Mouse (Mus musculus) mouse trophoblast stem cell (cell line): ENCODE data around the gene Tln2.

Experiments
- in situ Hi-C, 2 experiments: fragments of 300-500 bp; cut with MseI, MboI; formaldehyde crosslinking; loops; 2 replicates in 1 of 2; 3 replicates in 1 of 2; pipeline ENCODE4 v1.15.1; 2025

Gene Tln2

DNA sequence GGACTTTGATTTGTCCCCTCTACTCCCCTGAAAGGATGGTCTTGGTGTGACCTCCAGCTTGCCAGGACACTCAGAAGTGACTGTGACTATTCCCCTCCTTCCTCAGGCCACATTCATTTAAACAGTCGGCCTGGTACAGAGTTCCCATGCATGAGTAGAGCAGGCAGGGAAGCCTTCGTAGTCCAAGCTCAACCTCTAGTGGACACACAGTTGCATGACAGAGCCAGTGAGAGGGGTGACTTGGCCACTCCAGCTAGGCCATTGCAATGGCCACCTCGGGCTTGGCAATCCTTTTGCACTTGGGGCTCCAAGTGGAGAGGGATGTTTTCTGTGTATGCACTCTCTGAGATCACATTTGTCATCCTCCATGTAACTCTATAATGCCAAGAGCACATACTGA, 285.2 kb downstream of the Tln2 start:
- in situ Hi-C loops = no loop called here

DNA sequence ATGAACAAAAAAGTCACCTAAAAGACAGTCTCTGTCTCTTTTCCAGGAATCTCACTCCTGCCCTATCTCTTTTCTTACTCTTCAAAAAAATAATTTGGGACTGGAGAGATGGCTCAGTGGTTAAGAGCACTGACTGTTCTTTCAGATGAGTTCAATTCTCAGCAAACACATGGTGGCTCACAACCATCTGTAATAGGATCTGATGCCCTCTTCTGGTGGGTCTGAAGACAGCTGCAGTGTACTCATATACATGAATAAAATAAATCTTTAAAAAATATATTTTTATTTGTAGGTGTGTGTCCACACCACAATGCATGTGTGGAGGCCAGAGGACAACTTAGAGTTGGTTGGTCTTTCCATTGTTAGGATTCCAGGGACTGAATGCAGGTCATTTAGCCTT, 286.1 kb downstream of the Tln2 start:
- in situ Hi-C loops = no loop called here

DNA sequence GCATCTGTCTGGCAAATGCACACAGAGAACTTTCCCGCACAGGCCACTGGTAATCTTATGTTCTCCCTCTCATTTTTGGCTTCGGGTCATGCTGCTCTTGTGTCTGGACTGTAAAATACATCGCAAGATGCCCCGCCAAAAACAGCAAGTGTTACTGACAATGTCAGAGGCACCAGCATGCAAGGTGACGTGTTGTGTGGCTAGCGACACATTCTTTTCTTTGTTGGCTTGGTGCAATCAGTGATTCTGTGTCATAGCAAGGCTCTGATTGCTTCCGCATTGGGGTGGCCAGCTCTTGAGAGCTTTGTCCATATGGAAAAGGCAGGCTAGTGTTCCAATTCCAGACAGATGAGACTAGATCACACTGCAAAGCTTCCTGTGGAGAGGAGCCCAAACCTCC, 288.8 kb downstream of the Tln2 start:
- in situ Hi-C loops = no loop called here

DNA sequence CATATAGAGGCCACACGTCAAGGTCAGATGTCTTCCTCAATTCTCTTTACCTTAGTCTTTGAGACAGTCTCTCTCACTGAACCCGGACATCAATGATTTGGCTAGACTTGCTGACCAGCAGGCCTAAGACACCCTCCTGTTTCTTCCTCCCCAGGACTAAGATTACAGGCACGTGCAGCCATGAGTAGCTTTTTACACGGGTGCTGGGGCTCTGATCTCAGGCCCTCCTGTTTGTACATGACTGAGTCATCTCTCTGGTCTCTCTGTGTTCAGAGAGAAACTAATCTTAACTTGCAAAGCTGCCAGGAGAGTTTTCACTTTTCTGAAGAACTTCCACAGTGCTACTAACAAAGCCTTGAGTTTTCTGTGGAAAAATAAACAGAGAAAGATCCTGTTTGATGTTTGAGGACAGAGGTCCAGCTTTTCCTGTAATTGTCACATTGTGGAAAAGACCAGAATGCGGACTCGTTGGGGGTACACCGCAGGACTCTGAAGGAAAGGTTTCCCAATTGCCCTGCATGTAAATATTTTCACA, 289.4 kb downstream of the Tln2 start:
- in situ Hi-C loops = no loop called here

DNA sequence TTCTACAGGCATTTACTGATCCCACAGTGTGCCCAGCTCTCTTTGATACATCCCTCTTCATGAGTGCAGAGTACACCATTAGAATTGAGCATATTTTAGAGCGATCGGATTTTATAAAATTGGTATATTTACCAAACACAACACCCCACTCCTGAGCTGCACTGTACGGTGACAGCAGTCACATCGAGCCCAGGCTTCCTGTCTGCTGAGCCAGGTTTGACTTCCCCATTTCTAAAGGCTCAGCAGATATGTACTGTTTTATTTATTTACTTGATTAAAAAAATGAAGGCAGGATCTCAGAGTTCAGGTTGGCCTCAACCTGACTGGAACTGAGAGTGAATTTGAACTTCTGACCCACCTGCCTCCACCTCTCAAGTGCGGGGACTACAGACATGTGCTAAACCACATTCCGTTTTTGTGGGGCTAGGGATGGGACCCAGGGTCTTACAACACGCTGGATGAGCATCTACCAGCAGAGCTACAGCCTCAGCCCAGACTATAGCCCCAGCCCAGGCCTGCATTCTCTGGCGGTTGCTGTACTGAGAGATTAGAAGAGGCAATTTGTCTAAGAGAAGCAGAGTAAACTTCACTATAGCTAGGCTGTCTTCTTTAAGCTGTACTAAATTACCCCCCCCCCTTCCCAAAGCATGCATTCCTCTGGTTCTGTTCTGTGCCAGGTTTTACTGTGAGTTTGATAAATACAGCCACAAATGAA, 292.1 kb downstream of the Tln2 start:
- in situ Hi-C loops = no loop called here

DNA sequence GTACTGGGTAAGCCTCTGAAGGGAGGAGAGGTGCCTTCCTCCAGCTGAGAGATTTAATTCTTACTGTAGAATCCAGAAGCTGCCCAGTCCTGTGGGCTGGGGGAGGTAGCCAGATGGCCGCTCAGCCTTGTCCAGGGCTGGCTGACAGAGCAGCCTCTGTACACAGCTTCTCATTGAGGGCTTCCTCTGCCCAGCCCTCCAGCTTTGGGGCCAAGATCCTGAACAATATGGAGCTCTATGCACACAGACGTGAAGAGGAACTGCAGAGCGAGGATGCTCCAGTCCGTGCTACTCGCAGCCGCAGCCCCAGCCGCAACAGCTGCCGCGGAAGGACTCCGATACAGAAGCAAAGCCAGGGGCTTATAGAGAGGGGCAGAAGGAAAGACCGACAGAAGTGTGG, 294.0 kb downstream of the Tln2 start:
- in situ Hi-C loops = no loop called here

DNA sequence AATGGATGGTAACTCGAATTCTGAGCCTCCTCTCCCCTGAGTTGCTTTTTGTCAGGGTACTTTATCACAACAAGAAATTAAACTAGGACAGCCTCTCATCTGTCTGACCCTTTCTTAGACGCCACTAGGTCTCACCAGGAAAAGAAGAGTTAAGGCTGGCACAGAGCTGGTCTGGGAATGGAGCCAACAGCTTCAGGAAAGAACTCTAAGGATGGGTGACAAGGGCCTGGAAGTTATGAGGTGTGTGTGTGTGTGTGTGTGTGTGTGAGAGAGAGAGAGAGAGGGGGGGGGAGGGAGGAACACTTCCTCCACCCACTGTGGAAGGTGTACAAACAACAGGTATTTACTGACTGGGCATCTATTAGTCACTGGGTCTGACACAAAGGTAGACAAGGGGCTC, 294.6 kb downstream of the Tln2 start:
- in situ Hi-C loops = no loop called here

DNA sequence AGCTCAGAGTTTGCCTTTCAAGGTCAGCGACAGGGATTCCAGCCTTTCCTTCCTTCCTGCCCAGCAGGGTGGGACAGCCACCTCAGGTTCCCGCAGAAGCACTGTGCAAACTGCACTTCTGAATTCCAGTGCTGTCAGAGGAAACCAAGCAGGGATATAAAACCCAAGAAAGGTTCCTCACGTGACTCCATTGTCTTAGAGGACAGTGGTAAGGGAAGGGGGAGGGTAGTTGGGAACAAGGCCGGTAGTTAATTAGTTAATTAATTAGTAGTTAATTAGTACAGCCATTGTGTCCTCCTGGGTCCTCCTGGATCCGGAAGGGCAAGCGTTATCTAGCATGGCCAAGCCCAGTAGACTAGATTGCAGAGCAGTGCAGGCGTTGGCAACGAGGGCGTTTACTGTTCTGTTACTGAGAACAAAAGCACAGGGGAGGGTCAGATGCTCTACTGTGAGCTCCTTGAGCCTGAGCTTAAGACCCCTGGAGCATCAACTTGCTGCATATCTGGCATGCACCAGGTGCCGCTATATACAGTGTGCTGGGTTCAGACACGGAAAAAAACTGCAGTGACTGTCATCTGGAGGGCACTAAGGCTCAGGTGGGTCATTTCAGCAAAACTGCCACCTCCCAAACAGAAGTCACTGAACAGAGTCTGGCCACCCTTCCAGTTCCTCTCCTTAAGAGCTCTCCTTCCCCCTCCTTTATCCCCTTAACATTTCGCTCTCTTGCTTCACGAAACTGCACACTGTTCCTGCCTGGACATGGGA, 298.5 kb downstream of the Tln2 start:
- in situ Hi-C loops = no loop called here

DNA sequence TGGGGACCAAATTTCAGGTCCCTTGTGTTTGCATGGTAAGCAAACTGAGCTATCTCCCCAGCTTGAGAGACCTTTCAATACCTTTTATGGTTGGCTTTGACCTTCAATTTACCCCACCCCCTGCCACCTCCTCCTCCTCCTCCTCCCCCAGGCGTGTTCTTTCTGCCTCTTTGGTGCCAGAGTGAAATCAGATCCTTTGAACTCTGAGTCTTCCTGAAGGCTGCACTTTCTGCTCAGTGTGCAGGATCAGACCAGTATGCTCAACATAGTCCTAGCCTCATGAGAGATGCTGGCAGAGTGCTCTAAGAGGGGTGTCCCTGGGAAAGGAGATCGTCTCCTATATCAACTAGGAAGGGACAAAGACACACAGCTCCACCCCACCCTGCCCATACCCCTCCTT, 309.4 kb downstream of the Tln2 start:
- in situ Hi-C loops = no loop called here

DNA sequence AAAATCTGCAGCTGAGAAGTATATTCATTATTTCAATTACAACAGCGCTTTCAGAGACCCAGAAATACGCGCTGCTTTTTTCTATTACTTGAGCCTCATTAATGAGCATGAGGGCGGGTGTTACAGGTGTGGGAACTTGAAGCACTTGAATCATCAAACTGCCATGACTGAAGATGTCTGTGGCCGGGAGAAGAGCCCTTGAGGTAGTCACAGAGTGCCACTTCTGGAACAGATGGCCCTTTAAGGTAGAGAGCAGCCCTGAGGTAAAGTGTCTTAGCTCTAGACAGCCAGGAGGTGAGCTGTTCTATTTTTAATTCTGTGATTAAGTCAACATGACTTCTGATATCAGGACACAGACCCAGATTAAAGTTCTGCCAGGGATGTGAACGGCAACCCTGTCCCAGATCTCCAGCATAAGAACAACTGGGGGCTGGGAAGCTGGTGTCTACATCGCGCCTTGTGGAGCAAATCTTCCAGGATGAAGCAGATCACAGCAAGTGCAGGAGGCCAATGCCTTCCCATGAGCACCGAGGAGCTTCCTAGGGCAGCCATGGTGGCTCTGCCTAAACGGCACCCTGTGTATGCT, 312.0 kb downstream of the Tln2 start:
- in situ Hi-C loops = no loop called here

DNA sequence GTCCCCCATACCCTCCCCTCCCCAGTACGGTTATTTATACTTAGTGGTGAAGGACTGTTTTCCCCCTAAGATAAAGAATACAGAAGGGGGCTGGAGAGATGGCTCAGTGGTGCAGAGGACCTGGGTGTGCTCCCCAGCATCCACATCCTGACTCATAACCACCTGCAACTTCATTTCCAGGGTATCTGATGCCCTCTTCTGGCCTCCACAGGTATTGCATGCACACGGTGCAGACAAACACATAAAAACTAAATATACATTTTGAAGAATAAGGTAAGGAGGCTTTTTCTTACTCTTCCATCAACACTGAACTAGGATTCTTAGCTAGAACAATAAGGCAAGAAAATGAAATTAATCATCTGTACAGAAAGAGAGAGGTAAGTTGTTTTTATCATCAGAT, 314.2 kb downstream of the Tln2 start:
- in situ Hi-C loops = no loop called here

DNA sequence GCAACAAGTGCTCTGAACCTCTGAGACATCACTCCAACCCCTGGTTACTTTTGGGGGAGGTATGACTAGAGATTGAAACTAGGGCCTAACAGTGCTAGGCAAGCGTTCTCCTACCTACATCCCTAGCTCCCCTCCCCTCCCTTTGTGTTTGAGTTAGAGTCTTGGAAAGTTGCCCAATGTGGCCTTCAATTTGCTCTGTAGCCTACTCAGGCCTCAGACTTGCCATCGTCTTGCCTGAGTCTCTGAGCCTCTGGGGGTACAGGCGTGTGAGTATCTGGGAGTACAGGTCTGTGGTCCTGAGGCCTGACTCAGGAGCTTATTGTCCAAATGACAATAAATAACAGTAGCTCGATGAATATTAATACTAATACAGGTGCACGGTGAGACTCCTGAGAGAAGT, 317.8 kb downstream of the Tln2 start:
- in situ Hi-C loops = no loop called here

DNA sequence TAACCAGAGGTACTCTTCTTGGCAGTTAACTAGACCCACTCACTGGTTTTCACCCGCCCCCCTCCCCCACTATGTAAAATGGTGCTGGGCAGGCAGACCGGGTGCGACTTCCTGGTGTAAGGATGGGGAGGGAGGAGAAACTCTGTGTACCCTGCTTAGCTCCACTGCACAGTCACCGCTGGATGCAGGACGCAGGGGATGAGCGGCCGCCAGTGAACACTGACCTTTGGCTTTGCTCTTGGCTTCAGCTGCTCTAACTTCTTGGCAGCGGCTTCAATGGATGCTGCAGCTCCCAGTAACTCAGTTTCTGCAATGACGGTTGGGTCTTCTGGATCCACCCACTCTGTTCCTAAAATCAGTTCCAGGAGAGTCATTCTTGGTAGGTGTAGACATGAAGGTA, 319.0 kb downstream of the Tln2 start:
- in situ Hi-C loops = no loop called here

DNA sequence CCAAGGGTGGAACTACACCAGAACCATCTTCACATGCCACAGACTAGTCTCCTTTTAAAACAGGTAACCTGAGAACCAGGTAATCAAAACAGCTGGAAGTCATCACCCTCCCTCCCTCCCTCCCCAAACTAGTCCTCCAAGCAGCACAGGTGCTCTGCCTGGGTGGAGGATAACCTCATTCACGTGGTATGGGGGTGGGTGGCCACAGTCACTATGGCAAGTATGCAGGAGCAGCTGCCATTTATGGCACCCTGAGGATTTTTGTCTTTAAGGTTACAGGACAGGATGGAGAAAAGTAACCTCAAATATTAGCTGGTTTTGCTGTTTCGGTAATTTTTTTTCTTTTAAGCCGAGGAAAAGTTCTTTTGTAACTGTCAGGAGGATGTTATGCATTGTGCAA, 322.5 kb downstream of the Tln2 start:
- in situ Hi-C loops = no loop called here

DNA sequence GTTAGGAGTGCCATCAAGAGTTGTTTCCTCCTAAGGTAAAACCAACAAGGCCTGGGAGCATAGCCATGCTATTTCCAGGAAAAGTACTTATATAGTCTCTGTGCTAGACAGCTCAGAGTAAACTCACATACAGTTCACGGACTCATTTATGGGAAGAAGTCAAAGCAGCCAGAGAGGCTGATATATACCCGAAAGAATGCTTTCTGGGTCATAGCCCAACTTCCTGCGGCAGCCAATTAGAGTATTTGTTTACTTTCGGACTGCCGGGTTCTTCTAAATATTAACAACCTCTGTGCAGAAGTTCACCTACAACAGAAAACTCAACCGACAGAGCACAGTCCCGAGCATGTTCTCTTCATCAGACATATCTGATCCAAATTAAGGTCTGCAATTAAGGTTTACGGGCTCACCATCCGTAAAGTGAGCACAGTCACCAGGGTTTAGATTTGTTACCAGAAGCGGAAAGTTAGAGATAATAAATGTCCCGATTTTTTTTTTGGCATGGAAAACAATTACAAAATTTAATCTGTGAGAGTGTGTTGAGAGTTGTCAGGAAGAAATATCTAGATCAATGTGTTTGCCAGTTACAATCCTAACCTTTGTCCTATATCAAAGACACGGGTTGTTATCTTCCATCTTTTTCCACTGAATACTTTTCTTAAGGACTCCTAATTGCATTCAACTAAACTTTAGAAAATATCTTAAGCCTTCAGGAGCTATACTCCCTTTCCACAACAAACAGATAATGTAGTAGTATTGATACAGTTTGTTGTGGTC, 323.9 kb downstream of the Tln2 start:
- in situ Hi-C loops = no loop called here

DNA sequence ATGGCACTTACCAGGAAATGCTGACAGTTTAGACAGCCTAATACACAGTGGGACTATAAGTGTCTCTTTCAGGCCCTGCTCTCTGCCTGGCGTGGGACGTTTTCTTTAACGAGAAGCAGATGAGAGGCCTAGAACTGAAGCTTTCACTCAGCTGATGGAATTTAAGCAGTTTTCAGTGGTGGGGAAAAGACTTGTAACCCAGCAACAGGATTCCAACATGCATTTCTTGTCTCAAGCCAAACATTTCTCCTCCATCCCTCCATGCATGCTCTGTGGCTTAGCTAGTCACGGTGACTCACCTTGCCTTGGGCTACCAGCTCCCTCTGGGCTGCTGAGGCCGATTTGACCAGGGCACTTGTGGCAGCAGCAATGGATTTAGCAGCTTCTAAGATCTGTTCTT, 330.5 kb downstream of the Tln2 start:
- in situ Hi-C loops = no loop called here

DNA sequence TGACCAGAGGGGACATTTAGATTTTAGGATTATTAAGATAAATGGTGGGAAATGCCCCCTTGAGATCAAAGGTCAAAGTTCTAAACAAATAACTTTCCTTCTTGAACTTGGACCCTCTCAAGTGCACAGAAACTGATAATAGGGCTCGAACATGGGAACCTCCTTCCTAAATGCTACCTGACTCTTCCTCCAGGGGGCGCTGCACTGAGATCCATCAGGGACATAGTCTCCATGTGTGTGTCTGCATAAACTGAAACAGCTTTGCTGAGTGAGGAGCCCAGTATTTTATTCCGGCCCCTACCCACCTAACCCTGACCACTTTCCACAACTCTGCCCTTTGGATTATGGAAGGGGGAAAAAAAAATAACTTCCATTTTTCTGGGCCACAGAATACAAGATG, 339.1 kb downstream of the Tln2 start:
- in situ Hi-C loops = no loop called here

DNA sequence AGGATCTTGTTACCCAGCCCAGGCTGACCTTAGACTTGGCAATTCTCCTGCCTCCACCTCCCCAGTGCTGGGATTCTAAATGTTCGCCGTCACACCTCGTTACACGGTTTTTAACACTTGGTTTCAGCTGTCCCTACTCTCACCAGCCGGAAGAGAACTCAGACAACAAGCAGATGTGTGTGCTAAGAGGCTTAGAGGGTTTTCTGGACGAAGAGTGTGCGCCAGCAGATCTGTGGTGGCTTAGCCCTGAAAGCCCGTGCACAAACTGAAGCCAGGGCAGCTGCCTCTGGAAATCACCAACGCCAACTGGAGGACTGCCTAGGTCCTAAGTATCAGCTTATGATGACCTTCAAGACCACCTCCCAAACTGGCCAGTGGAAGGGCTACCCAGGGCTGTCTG, 341.5 kb downstream of the Tln2 start:
- in situ Hi-C loops = no loop called here

DNA sequence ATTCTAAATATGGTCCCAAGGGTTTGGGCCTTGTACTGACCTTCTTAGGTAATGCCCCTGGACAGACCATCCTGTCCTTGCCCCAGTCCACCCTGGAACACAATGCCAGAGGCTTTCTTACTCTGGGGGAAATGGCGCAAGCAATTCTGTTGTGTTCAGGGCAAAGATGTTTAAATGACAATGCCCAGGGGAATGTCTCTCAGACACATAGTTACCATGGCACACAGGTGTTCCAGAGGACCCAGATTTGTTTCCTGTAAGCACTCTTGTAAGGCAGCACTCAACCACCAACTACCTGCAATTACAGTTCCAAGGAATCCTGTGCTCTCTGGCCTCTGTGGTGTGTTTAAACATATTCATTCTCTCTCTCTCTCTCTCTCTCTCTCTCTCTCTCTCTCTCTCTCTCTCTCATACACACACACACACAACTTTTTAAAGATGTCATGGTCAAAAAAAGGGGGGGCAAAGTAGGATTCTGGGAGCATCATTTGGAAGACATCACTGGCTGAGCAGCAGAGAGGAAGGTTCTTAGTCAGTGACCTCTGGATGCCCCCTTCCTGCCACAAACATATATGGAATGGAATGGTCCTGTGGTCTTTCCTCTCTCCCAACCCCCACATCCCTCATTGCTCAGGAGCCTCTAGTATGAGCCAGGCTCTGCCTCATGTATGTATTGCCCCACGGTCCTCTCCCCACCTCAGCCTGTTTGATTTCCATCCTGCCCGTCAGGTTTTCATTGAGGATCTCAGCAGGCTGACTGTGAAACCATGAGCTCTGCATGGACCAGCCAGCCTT, 345.1 kb downstream of the Tln2 start:
- in situ Hi-C loops = loop anchor here in 1 of 2 experiments (5.0 kb wide), 1 partner anchor 172 kb away; no protein-coding TSS in a partner anchor

DNA sequence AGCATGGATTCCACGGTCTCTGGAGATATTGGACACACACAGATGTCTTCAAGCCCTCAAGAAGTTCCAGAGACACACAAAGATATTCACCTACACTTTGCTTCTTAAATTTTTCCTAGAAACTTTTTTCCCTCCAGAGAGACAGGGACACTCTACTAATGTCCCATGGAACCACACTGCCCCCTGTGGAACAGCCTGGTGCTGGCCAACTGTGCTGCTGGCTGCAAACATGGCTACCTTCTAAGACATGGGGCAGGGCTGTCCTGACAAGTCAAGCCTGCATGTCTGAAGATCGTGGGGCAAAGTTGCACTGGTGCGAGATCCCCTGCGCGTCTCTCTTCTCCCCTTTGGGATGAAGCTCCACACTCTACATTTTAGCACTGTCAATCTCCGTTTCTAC, 346.2 kb downstream of the Tln2 start:
- in situ Hi-C loops = loop anchor here in 1 of 2 experiments (5.0 kb wide), 1 partner anchor 171 kb away; no protein-coding TSS in a partner anchor

DNA sequence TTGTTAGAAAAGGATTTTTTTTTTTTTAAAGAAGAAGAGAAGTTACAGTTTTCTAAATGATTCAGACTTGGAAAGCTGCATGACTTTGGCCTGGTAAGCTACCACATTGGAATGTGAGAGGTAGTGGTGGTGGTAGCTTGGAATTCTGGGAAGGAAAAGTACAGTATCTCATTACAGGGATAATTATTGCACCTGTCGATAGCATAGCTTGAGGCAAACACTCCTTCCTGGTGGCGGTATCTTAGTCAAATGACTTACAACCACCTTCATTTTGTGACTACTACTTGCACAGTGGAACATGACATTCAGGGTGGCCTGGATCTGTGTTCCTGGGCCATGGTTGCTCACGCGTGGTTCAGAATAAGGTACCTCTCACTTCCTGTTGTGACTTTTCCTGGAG, 348.3 kb downstream of the Tln2 start:
- in situ Hi-C loops = loop anchor here in 1 of 2 experiments (5.0 kb wide), 1 partner anchor 169 kb away; no protein-coding TSS in a partner anchor
